Mouse (Mus musculus) left cerebral cortex, postnatal 25 days (tissue): ENCODE data around the gene Lpcat1. TPM values are rescaled to one million over a fixed set of nuclear protein-coding genes. Genes with fewer than 3 reads are reported as not detected.
A peak's percentile ranks its signal among the peaks of the same experiment; 100 is the strongest.

Experiments used
- DNase-seq, 2 experiments: peaks; one replicate each; pipeline ENCODE4 v3.0.0; 2022; ENCODE audit warnings: low spot score in 2 of 2, mixed read lengths in 1 of 2
- intact Hi-C: fragments of 180-260 bp; cut with DNase I; formaldehyde crosslinking; loops from one replicate; pipeline ENCODE4 v1.15.1; 2025
- total RNA-seq, 2 experiments: library from RNA; stranded (reverse); gene quantifications; 2 replicates each; pipeline ENCODE4 v1.2.3; 2021

Lpcat1 gene
- total RNA-seq, result 10 to 100 TPM; 43.0 to 43.9 TPM

DNA sequence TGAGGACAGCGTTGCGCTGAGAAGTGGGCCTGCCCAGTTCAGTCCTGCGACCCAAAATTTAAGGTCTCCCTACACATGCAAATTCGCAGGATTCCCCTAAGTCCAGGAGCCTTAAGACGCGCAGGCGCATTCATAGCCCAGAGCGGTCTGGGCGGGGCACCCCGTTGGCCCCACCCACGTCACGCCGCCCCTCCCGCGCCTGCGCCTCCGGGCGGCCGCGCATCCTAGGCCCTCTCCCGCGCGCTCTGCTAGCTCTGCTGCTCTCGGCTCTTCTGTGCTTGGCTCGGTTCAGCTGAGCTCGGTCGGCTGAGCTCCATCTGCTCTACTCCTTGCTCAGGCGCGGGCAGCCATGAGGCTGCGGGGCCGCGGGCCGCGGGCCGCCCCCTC is at the start of gene Lpcat1:
Gene Lpcat1 (plus strand): TSS at position 164 of the 387 bp plus-strand sequence.
- intact Hi-C loops, result loop anchor here (2.0 kb wide), 1 partner anchor 40 kb away; no protein-coding TSS in a partner anchor
- peak; percentile 90 to 92 for DNase-seq

DNA sequence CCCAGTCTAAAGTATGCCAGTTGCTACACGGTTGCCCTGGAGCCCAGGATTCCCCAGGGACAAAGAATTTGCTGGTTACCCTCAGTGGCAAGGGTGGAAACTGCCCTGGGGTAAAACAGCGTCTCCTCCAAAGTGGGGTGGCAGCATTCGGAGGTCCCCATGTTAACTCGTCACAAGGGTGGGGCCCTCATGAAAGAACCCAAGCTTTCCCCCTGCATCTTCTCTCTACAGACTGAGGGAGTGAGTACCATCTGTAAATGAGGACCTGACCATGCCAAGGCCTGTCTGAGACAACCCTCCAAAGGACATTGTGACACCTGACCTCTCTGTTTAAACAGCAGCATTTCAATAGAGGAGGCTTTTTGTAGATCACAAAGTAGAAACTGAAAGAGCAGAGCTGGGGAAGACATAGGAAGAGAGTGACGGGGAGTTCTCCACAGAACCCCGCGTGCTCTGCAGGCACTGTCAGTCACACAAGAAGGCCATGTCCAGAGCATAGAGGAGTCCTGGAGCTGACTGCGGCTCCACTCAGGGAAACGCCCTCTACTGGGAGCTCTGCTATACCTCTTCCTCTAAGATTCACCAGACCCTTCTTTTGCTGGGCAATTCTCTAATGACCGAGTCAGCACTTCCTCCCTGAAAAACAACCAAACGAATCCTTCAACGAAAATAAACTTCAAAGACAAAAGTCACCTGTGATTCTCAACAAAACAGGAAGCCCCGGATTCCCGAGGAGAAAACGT is 49.3 kb upstream of the Lpcat1 start:
- intact Hi-C loops, result loop anchor here (5.0 kb wide), 1 partner anchor 325 kb away; no protein-coding TSS in a partner anchor
- DNase-seq, result peak in 1 of 2 experiments; percentile 21

DNA sequence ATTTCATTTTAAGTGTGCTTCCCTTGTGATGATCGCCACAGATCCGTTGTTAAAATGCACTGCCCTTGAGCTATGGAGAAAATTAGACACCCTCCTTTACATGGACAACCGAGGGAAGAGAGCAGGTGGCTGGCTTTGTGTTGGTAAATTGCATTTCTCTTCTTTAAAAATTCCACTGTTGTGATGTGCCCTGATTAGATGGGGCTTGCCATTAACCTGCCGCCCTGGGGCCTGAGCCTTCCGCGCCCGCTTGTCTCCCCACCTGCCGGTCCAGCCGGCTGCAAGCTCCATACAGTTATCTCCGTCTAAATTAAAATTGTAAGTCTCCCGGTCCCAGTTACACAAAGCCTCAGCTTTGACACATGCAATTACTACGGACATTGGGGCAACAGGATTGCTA is 48.7 kb upstream of the Lpcat1 start:
- intact Hi-C loops, result loop anchor here (5.0 kb wide), 1 partner anchor 326 kb away; no protein-coding TSS in a partner anchor
- DNase-seq, result no peak

GRCm38 (mm10) chr13:73419244-73419643 is 47.8 kb upstream of the Lpcat1 start:
- DNase-seq, result no peak
- intact Hi-C loops, result loop anchor here (5.0 kb wide), 1 partner anchor 327 kb away; no protein-coding TSS in a partner anchor

GRCm38 (mm10) chr13:73423043-73423442 is 44.0 kb upstream of the Lpcat1 start:
- intact Hi-C loops, result loop anchor here (10.0 kb wide), 1 partner anchor 292 kb away; no protein-coding TSS in a partner anchor
- no peak for DNase-seq

- DNase-seq, result no peak
- intact Hi-C loops, result loop anchor here (5.0 to 10.0 kb wide), 2 partner anchors 202 to 290 kb away; partner anchors contain the start of gene Tert
Measured at GRCm38 (mm10) chr13:73425035-73425434, 42.0 kb upstream of the Lpcat1 start.

GRCm38 (mm10) chr13:73425839-73426490 is 41.0 kb upstream of the Lpcat1 start:
- peak; percentile 58 to 81 for DNase-seq
- intact Hi-C loops, result loop anchor here (1.0 to 10.0 kb wide), 5 partner anchors 41 to 289 kb away; partner anchors contain the start of genes Lpcat1 and Tert

DNA sequence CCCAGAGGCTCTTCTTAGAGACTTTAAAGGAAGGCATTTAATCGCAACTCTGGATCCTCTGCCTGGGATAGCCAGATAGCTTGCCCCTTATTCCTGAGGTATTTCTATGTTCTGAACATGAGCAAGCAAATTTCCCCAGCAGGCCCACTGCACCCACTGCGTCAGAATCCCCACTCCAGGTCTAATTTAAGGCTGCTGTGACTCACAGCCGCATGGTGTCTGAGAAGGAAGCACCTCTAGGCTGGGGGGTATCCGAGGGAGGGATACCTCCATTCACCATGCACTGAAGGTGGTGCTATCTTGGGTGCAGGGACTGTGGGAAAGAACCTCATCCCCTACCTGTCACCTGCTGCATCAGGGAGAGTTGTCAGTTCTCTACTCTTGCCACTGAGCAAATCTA is 40.4 kb upstream of the Lpcat1 start:
- peak in 1 of 2 experiments; percentile 86 for DNase-seq
- intact Hi-C loops, result loop anchor here (1.0 to 10.0 kb wide), 5 partner anchors 40 to 288 kb away; partner anchors contain the start of genes Lpcat1 and Tert

DNA sequence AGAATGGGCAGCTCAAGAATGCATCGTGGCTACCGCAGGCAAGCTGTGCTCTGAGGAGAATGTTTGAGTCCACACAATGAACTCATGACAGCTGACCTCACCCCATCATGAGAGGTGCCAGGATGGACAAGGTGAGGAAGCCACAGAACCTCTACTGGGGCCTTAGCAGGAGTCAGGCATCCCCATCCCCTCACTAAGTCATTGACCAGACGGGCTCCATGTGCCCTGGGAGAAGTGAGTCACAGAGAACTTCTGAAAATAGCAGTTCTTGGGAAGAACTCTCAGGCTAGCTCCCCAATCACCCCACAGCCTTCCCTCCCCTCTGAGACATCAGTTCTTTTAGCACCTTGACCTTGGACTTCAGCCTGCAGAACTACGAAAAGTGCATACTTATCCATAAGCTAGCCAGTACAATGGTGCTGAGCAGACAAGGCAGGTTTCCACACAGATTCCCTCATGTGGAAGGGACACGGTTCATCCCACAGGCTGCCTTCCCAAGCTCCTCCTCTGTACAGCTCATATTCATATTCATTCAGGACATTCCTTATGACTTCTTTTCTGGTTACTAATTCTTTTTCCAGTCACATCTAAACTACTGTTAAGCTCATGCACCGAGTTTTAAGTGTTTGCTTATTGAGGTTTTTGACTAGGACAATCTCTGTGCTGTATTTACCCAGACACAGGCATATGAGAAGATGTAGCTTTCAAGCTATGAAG is 37.2 kb upstream of the Lpcat1 start:
- no peak for DNase-seq
- intact Hi-C loops, result loop anchor here (5.0 to 10.0 kb wide), 2 partner anchors 198 to 285 kb away; partner anchors contain the start of gene Tert

- no peak for DNase-seq
- intact Hi-C loops, result no loop called here
Measured at GRCm38 (mm10) chr13:73432466-73433149, 34.4 kb upstream of the Lpcat1 start.

GRCm38 (mm10) chr13:73433681-73434535 is 33.1 kb upstream of the Lpcat1 start:
- DNase-seq, result no peak
- intact Hi-C loops, result no loop called here

- intact Hi-C loops, result no loop called here
- DNase-seq, result no peak
Measured at GRCm38 (mm10) chr13:73434687-73435086, 32.3 kb upstream of the Lpcat1 start.

DNA sequence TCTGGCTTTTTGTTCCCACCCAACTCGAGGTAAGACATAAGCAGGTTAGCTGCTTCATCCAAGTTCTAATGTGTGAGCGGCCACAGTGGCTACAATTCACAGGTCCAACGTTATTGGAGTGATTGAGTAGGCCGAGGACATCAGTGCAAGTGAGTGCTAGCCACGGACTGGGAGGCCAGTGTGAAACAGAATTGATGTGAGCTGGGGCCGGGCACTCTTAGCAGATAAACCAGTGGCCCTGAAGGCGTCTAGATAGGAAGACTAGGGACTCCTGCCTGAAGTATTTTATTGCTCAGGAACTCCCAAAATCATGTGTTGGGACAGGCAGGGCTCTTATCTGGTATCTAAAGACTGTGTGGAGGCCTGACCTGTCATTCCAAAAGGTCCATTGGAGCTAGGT is 31.3 kb upstream of the Lpcat1 start:
- intact Hi-C loops, result no loop called here
- DNase-seq, result no peak

DNA sequence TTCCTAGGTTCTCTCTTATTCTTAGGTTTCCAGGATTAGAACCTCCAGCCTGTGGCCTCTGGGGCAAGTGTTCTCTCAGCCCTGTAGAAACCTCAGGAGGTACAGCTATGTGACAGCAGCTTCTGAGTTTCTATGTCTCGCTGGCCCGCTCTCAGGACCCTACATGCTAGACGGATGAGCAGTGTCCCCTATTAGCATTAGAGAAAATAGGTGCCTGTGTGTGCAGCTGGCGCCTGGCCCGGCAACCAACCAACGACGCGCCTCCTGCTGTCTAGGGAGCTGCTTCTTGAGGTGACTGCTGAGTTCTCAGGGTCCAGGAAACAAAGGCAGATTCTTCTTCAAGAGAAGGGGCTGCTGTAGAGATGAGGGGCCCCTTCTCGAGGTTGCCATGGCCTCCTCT is 27.9 kb upstream of the Lpcat1 start:
- no peak for DNase-seq
- intact Hi-C loops, result no loop called here

- intact Hi-C loops, result no loop called here
- no peak for DNase-seq
Measured at GRCm38 (mm10) chr13:73441032-73441431, 26.0 kb upstream of the Lpcat1 start.

GRCm38 (mm10) chr13:73441686-73442085 is 25.3 kb upstream of the Lpcat1 start:
- no peak for DNase-seq
- intact Hi-C loops, result no loop called here

- no peak for DNase-seq
- intact Hi-C loops, result no loop called here
Measured at GRCm38 (mm10) chr13:73442431-73442830, 24.6 kb upstream of the Lpcat1 start.

DNA sequence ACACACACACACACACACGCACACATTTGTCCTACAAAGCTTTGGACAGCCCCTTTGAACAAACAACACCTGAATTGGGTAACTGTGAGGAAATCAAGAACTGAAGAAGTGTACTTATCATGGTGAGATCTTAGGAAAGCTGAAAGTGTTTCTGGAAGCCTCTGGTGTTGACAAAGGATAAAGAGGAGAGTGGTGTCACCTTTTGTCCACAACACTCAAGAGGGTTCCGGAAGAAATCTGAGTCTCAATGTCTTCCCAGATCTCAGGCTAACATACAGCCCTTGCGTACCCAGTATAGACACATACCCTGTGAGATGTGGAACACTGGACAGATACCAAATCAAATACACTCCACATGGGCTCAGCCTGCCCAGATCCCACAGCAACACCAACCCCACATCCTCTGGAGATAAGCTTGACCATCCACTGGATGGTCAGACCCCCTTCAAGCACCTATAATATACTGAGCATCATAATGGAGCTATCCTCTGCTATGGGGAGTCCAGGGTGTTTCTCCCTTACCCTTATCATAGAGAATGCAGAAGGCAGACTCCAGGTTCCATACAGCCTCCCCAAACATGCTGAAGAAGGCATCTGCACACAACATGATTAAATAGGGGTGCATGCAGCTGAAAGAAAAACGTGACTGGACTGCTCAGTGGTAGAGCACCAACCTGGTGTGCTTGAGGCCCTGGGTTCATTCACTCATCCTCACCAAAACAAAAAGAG is 23.7 kb upstream of the Lpcat1 start:
- no peak for DNase-seq
- intact Hi-C loops, result no loop called here
